Mouse (Mus musculus): Measurements from ENCODE around the gene Gstp1. TPM values are rescaled to one million over a fixed set of nuclear protein-coding genes. Genes with fewer than 3 reads are reported as not detected.

Gene Gstp1
- polyA plus RNA-seq, 2 experiments, result 274 to 511 TPM

DNA sequence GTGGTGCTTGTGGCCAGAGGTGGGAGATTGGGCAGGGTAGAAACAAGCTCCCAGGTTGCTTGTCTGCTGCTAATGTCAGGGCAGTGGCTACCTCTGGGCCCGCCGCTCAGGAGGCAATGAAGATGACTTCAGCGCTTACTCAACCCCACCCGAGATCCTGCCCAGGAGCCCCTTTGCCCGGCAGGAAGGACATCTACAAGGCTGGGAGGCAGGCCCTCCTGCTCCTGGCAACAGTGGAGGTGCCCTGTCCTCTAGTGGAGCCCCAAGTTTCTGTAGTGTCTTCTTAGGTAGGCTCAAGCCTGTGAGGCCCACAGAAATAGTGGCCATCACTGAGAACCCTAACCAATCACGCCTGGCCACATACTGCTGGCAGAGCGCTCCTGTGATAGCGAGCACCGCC, 32.7 kb downstream of the Gstp1 start:
- no peaks in the 10 kb centered on the region for H3K9me3 ChIP-seq (ENCODE audit: control insufficient read depth, low read length)
- H3K4me3 ChIP-seq (ENCODE audit: insufficient read depth in 1 of 2, low read depth in 2 of 2, low read length in 2 of 2), result no peak overlapping the region
- peaks cover 28% of the 10 kb centered on the region for H3K36me3 ChIP-seq (replicated peaks; ENCODE audit: control insufficient read depth, insufficient read depth, low read depth)
- no peaks in the 10 kb centered on the region for H3K27me3 ChIP-seq (ENCODE audit: control insufficient read depth, insufficient read depth, low read length)
- peaks cover 0 to 5% of the 10 kb centered on the region in 2 experiments; a peak in 2 of 4 replicates for H3K4me1 ChIP-seq (replicated peaks; ENCODE audit: control insufficient read depth in 2 of 2, insufficient read depth in 2 of 2, low read length in 1 of 2)
- H3K4me2 ChIP-seq (ENCODE audit: low read depth), result no peak overlapping the region
- DNase-seq (ENCODE audit: low read depth in 3 of 3, low spot score in 3 of 3), result no peak
- no peak overlapping the region for H3K27ac ChIP-seq
- no peak overlapping the region for H3K9ac ChIP-seq (replicated peaks)
- no peak for ATAC-seq (ENCODE audit: insufficient read depth)
- TF ChIP-seq CTCF (IDR thresholded peaks at IDR 0.05; ENCODE audit: low read depth), result no peak
- TF ChIP-seq EP300 (IDR thresholded peaks at IDR 0.05; ENCODE audit: low read depth), result no peak
- 77% methylated on average over 9 of the region's 9 CpGs for WGBS (ENCODE audit: insufficient replicate concordance)

- Histone ChIP-seq H3K4me2 (ENCODE audit: low read depth) (no peak overlapping the region), H3K27ac (no peak overlapping the region)
- ATAC-seq (ENCODE audit: insufficient read depth), result no peak
These were observed 33.5 kb downstream of the Gstp1 start for GRCm38 (mm10) chr19:4004331-4004730.

DNA sequence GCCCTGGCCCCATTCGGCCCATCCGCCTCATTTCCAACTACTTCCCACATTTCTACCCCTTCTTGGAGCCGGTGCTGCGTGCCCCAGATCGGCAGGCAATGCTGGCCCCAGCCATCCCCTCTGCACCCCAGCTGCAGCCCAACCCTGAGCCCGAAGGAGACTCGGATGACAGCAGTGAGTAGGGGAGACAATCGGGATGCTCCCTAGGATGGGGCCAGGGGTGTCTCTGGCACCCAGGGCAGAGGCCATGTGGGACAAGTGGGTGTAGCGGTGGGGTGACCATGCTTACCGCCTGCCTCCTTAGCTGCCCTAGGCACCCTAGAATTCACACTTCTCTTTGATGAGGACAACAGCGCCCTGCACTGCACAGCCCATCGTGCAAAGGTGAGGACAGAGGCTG, 34.1 kb downstream of the Gstp1 start:
- Histone ChIP-seq H3K36me3 (replicated peaks; ENCODE audit: control insufficient read depth, insufficient read depth, low read depth) (peaks cover 22% of the 10 kb centered on the region), H3K4me1 (replicated peaks; ENCODE audit: control insufficient read depth in 2 of 2, insufficient read depth in 2 of 2, low read length in 1 of 2) (peaks cover 2 to 10% of the 10 kb centered on the region in 2 experiments; a peak in 2 of 4 replicates), H3K4me2 (ENCODE audit: low read depth) (no peak overlapping the region), H3K4me3 (ENCODE audit: insufficient read depth in 1 of 2, low read depth in 2 of 2, low read length in 2 of 2) (no peak overlapping the region), H3K9me3 (ENCODE audit: control insufficient read depth, low read length) (no peaks in the 10 kb centered on the region), H3K27ac (no peak overlapping the region), H3K27me3 (ENCODE audit: control insufficient read depth, insufficient read depth, low read length) (no peaks in the 10 kb centered on the region), H3K9ac (replicated peaks) (no peak overlapping the region)
- DNase-seq (ENCODE audit: low read depth in 3 of 3, low spot score in 3 of 3) (no peak), ATAC-seq (ENCODE audit: insufficient read depth) (no peak)
- WGBS (ENCODE audit: insufficient replicate concordance), result 56% methylated on average over 12 of the region's 12 CpGs
- TF ChIP-seq EP300 (IDR thresholded peaks at IDR 0.05; ENCODE audit: low read depth) (no peak), CTCF (IDR thresholded peaks at IDR 0.05; ENCODE audit: low read depth) (no peak)

More at GRCm38 (mm10) chr19:4004331-4004730, 33.5 kb downstream of the Gstp1 start:
- H3K9ac ChIP-seq (replicated peaks), result no peak overlapping the region
- H3K27me3 ChIP-seq (ENCODE audit: control insufficient read depth, insufficient read depth, low read length), result no peaks in the 10 kb centered on the region
- H3K4me3 ChIP-seq (ENCODE audit: insufficient read depth in 1 of 2, low read depth in 2 of 2, low read length in 2 of 2), result no peak overlapping the region
- no peak for TF ChIP-seq EP300 (IDR thresholded peaks at IDR 0.05; ENCODE audit: low read depth)
- TF ChIP-seq CTCF (IDR thresholded peaks at IDR 0.05; ENCODE audit: low read depth), result no peak
- no peaks in the 10 kb centered on the region for H3K9me3 ChIP-seq (ENCODE audit: control insufficient read depth, low read length)
- no peak for DNase-seq (ENCODE audit: low read depth in 3 of 3, low spot score in 3 of 3)
- 75% methylated on average over 15 of the region's 15 CpGs for WGBS (ENCODE audit: insufficient replicate concordance)
- H3K36me3 ChIP-seq (replicated peaks; ENCODE audit: control insufficient read depth, insufficient read depth, low read depth), result peaks cover 28% of the 10 kb centered on the region
- peaks cover 2 to 8% of the 10 kb centered on the region in 2 experiments; a peak in 2 of 4 replicates for H3K4me1 ChIP-seq (replicated peaks; ENCODE audit: control insufficient read depth in 2 of 2, insufficient read depth in 2 of 2, low read length in 1 of 2)

DNA sequence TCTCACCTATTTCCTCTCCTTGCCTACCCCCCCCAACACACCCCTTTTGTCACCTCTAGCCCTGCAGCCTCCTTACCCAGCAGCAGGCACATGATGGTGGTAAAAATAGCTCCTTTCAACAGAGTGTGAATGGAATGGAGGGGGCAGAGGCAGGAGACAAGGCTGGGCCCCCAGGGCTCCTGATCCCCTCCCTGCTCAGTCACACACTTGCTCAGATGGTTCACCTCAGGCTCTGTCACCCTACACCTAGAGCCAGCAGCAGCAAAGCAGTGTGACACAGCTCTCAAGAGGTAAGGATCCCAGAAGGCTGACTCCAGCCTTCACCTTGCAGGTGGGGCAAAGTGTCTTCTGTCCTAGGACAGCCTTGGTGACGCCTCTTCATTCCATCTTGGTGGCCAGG, 34.7 kb downstream of the Gstp1 start, which contains the start of gene Doc2g:
Doc2g (plus strand) TSS at position 202 of the 400 bp plus-strand sequence.
- 57% methylated on average over 1 of the region's 1 CpGs for WGBS (ENCODE audit: insufficient replicate concordance)
- Histone ChIP-seq H3K4me2 (ENCODE audit: low read depth) (no peak within 1 kb of the TSS), H3K27me3 (ENCODE audit: control insufficient read depth, insufficient read depth, low read length) (no peaks in the 10 kb centered on the region), H3K4me3 (ENCODE audit: insufficient read depth in 1 of 2, low read depth in 2 of 2, low read length in 2 of 2) (no peak within 1 kb of the TSS), H3K27ac (no peak within 1 kb of the TSS), H3K9ac (replicated peaks) (no peak within 1 kb of the TSS), H3K36me3 (replicated peaks; ENCODE audit: control insufficient read depth, insufficient read depth, low read depth) (peaks cover 17% of the 10 kb centered on the region), H3K9me3 (ENCODE audit: control insufficient read depth, low read length) (no peaks in the 10 kb centered on the region), H3K4me1 (replicated peaks; ENCODE audit: control insufficient read depth in 2 of 2, insufficient read depth in 2 of 2, low read length in 1 of 2) (peaks cover 2 to 10% of the 10 kb centered on the region in 2 experiments; a peak in 2 of 4 replicates)
- no peak for ATAC-seq (ENCODE audit: insufficient read depth)
- TF ChIP-seq CTCF (IDR thresholded peaks at IDR 0.05; ENCODE audit: low read depth), result no peak
- no peak for TF ChIP-seq EP300 (IDR thresholded peaks at IDR 0.05; ENCODE audit: low read depth)
- DNase-seq (ENCODE audit: low read depth in 3 of 3, low spot score in 3 of 3), result no peak

- Histone ChIP-seq H3K4me3 (ENCODE audit: insufficient read depth in 1 of 2, low read depth in 2 of 2, low read length in 2 of 2) (no peak overlapping the region), H3K27ac (no peak overlapping the region), H3K27me3 (ENCODE audit: control insufficient read depth, insufficient read depth, low read length) (no peaks in the 10 kb centered on the region), H3K4me2 (ENCODE audit: low read depth) (no peak overlapping the region), H3K4me1 (replicated peaks; ENCODE audit: control insufficient read depth in 2 of 2, insufficient read depth in 2 of 2, low read length in 1 of 2) (peaks cover 2 to 10% of the 10 kb centered on the region in 2 experiments; a peak in 2 of 4 replicates), H3K9me3 (ENCODE audit: control insufficient read depth, low read length) (no peaks in the 10 kb centered on the region), H3K9ac (replicated peaks) (no peak overlapping the region), H3K36me3 (replicated peaks; ENCODE audit: control insufficient read depth, insufficient read depth, low read depth) (peaks cover 3% of the 10 kb centered on the region)
- WGBS (ENCODE audit: insufficient replicate concordance), result 80% methylated on average over 5 of the region's 5 CpGs
- ATAC-seq (ENCODE audit: insufficient read depth) (no peak), DNase-seq (ENCODE audit: low read depth in 3 of 3, low spot score in 3 of 3) (no peak)
- no peak for TF ChIP-seq EP300 (IDR thresholded peaks at IDR 0.05; ENCODE audit: low read depth)
- TF ChIP-seq CTCF (IDR thresholded peaks at IDR 0.05; ENCODE audit: low read depth), result no peak
These were observed 36.0 kb downstream of the Gstp1 start for GRCm38 (mm10) chr19:4001752-4002151.

Measured in liver, embryonic 14.5 days (tissue).